Mouse (Mus musculus) limb, embryonic 10.5 days (tissue): Measurements from ENCODE around the gene Mcm9. TPM values are rescaled to one million over a fixed set of nuclear protein-coding genes. Genes with fewer than 3 reads are reported as not detected.
A peak's percentile ranks its signal among the peaks of the same experiment; 100 is the strongest.
"Not testable (repeated sequence)": the region's sequence is repeated elsewhere in the genome, so short reads cannot be mapped to it uniquely, and the experiment has no call there.

ENCODE experiments used
- DNase-seq: peaks from one replicate; pipeline ENCODE4 v3.0.0-alpha.2; 2017; ENCODE audit warnings: low spot score
- H3K27ac ChIP-seq: fragments of 300-500 bp; sonication (generic); 2 replicates; pipeline ENCODE4 v1.5.1; 2016; ENCODE audit warnings: mild to moderate bottlenecking
- H3K27me3 ChIP-seq: fragments of 300-500 bp; sonication (generic); 2 replicates; pipeline ENCODE4 v1.6.1; 2016; ENCODE audit warnings: low read depth, mild to moderate bottlenecking; ENCODE audit not compliant: poor library complexity, severe bottlenecking
- H3K36me3 ChIP-seq: fragments of 300-500 bp; sonication (generic); 2 replicates; pipeline ENCODE4 v1.6.1; 2016; ENCODE audit warnings: mild to moderate bottlenecking, moderate library complexity
- H3K4me1 ChIP-seq: fragments of 300-500 bp; sonication (generic); 2 replicates; pipeline ENCODE4 v1.6.1; 2016
- H3K4me3 ChIP-seq: fragments of 300-500 bp; sonication (generic); 2 replicates; pipeline ENCODE4 v1.5.1; 2016; ENCODE audit warnings: mild to moderate bottlenecking, moderate library complexity
- H3K9me3 ChIP-seq: fragments of 300-500 bp; sonication (generic); replicated peaks from 2 replicates; pipeline ENCODE4 v1.6.1; 2016; ENCODE audit warnings: mild to moderate bottlenecking
- WGBS: fragments of 180-500 bp; shearing (Covaris S2); methylation state at CpG from one replicate; pipeline ENCODE4 v1.1.7; 2016; 5-methylcytosine and 5-hydroxymethylcytosine counted together
- polyA plus RNA-seq: library from polyadenylated mRNA; unstranded; fragments of >200 nt; fragmentation: Nextera tagmentation; extraction: Ambion mirVana; gene quantifications from 2 replicates; pipeline ENCODE4 v1.2.1, GENCODE M21; 2016

Gene Mcm9
- polyA plus RNA-seq = 12.5 and 14.7 TPM in 2 replicates

DNA sequence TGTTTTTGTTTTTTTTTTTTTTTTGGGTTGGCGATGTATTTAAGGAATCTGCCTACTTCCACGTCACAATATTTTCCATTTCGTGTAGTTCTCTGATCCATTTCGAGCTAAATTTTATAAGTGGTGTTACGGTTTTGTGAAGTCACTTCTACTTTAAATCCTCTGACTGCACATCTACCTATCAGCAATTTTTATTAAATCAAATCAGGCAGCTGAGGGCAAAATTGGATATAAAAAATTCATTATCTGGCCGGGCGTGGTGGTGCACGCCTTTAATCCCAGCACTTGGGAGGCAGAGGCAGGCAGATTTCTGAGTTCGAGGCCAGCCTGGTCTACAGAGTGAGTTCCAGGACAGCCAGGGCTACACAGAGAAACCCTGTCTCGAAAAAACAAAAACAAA lies at the start of gene Mcm9:
Mcm9 (minus strand) TSS at position 101 of the 400 bp plus-strand sequence.
- 60% methylated on average over 10 of the region's 10 CpGs for WGBS
- DNase-seq, H3K27me3 ChIP-seq, H3K36me3 ChIP-seq, H3K4me1 ChIP-seq, H3K9me3 ChIP-seq: not testable (repeated sequence)
- peak within 1 kb of the TSS; percentile 70 for H3K4me3 ChIP-seq
- H3K27ac ChIP-seq = peak within 1 kb of the TSS; percentile 93

DNA sequence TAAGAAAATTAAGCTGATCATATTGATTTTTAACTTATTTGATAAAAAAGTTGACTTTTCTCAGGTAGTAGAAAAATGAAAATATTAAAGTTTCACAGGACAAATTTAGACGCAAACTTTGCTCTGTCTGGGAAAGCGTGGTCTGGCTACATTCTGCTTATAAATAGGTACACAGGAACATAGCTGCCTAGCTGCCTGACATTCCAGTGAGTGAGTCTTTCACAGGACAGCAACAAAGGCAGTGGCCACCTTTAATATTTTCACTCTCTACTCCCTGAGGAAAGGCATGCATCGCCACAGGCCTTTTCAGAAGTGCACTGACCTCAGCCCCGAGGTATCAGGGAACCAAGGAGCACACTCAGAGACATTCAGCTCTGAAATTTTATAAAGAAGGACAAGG lies 31.5 kb upstream of the Mcm9 start:
- Histone ChIP-seq H3K4me3 (no peak overlapping the region), H3K27ac (no peak overlapping the region), H3K27me3 (no peaks in the 10 kb centered on the region), H3K36me3 (no peaks in the 10 kb centered on the region), H3K9me3 (no peaks in the 10 kb centered on the region), H3K4me1 (no peaks in the 10 kb centered on the region)
- 94% methylated on average over 4 of the region's 4 CpGs for WGBS
- no peak for DNase-seq

DNA sequence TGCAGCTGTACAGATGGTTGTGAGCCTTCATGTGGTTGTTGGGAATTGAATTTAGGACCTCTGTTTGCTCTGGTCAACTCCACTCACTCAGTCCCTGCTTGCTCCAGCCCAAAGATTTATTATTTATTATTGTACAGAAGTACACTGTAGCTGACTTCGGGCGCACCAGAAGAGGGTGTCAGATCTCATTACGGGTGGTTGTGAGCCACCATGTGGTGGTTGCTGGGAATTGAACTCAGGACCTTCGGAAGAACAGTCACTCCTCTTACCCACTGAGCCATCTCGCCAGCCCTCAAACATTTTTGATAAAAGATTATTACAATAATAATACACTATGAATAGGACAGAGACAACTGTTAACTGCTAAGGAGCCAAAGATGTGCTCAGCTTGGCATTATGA lies 24.0 kb upstream of the Mcm9 start:
- not testable (repeated sequence) for DNase-seq, H3K27ac ChIP-seq, H3K27me3 ChIP-seq, H3K4me1 ChIP-seq, H3K4me3 ChIP-seq, H3K36me3 ChIP-seq, H3K9me3 ChIP-seq
- WGBS = 79% methylated on average over 5 of the region's 5 CpGs

GRCm38 (mm10) chr10:53650683-53651082 lies 20.4 kb upstream of the Mcm9 start:
- Histone ChIP-seq H3K9me3 (no peaks in the 10 kb centered on the region), H3K27ac (no peak overlapping the region), H3K4me3 (no peak overlapping the region), H3K36me3 (no peaks in the 10 kb centered on the region), H3K4me1 (no peaks in the 10 kb centered on the region), H3K27me3 (no peaks in the 10 kb centered on the region)
- DNase-seq = no peak
- 85% methylated on average over 2 of the region's 2 CpGs for WGBS

- no peak overlapping the region for H3K27ac ChIP-seq
- no peaks in the 10 kb centered on the region for H3K36me3 ChIP-seq
- no peak overlapping the region for H3K4me3 ChIP-seq
- H3K4me1 ChIP-seq = no peaks in the 10 kb centered on the region
- DNase-seq = no peak
- no peaks in the 10 kb centered on the region for H3K27me3 ChIP-seq
- no peaks in the 10 kb centered on the region for H3K9me3 ChIP-seq
Measured at GRCm38 (mm10) chr10:53641507-53641906, 11.3 kb upstream of the Mcm9 start.

DNA sequence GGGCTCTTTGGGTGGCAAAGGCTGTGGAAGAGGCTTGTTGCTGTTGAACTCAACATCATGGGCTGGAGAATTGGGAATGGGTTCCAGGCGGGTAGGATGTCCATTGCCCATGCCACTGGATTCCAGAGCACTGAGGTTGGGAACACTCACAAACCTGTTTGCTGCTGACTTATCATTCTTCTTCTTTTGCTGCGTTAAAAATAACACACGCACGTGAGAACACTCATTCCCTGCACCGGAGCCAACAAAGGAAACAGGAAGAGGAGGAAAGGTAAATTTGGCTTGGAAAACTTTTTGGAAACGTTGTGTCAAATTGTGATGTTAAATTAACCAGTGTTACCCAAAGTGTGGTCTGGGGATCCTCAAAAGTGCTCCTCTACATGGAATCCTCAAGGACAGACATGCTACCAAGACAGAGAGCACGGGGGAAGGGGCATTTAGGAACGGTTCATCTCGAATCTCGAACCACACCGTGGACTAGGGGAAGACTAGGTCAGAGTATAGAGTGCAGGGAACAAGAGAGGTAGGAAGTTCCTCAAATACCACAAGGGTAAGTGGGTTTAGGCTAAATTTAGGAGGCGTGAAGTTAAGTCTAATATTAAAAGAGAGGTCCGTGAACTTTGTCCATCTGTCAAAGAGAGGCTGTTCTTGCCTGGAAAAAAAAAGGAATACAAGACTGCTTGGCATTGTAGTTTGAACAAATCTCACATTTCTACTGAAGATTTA lies 5.2 kb upstream of the Mcm9 start:
- Histone ChIP-seq H3K36me3 (no peaks in the 10 kb centered on the region), H3K9me3 (no peaks in the 10 kb centered on the region), H3K27ac (no peak overlapping the region), H3K4me1 (no peaks in the 10 kb centered on the region), H3K4me3 (no peak overlapping the region), H3K27me3 (no peaks in the 10 kb centered on the region)
- DNase-seq = no peak
- 82% methylated on average over 13 of the region's 13 CpGs for WGBS

GRCm38 (mm10) chr10:53634160-53634559 lies 3.9 kb upstream of the Mcm9 start:
- Histone ChIP-seq H3K36me3 (no peaks in the 10 kb centered on the region), H3K27ac (no peak overlapping the region), H3K27me3 (no peaks in the 10 kb centered on the region), H3K4me3 (no peak overlapping the region), H3K4me1 (no peaks in the 10 kb centered on the region), H3K9me3 (no peaks in the 10 kb centered on the region)
- 88% methylated on average over 10 of the region's 10 CpGs for WGBS
- no peak for DNase-seq

- no peaks in the 10 kb centered on the region for H3K9me3 ChIP-seq
- H3K4me3 ChIP-seq = peak overlapping the region; percentile 70
- H3K4me1 ChIP-seq = peaks cover 8% of the 10 kb centered on the region; the same call in 1 of the 2 replicates
- no peaks in the 10 kb centered on the region for H3K27me3 ChIP-seq
- peaks cover 11% of the 10 kb centered on the region for H3K36me3 ChIP-seq
- WGBS = 0% methylated on average over 35 of the region's 35 CpGs
- H3K27ac ChIP-seq = peak overlapping the region; percentile 93
- DNase-seq = peak; percentile 97
Measured at GRCm38 (mm10) chr10:53629918-53630250, 355 bp downstream of the Mcm9 start.

DNA sequence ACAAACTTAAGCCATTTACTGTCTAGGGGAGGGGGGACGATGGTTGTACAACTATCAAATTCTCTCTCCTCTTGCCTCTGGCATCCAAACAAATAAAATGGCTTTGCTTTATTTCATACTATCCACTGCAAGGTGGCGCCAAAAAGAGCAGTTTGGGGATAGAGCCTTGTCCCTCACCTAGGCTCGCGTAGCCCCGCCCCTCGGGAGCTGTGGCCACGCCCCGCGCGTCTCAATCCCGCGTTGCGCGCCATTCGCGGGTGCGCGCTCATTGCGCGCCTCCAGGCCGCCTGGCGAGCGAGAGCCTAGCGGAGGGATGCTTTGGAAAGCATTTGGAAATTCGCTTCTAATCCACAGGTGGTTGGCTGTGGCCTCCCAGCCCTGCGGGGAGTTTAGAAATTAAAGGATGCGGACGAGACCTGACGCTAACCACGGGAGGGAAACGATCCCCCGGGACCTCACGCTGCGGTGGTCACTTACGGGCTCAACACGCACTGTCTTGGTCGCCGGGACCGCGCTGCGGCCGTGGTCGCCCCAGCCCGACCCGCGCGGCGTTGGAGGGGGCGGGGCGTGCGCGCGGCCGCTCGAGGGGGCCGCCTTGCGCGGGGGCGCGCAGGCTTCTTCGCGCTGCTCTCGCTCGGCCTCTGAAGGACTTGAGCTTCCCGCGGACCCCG lies 857 bp downstream of the Mcm9 start:
- DNase-seq = peak; percentile 92
- Histone ChIP-seq H3K9me3 (no peaks in the 10 kb centered on the region), H3K36me3 (peaks cover 16% of the 10 kb centered on the region), H3K27ac (peak overlapping the region; percentile 93), H3K4me1 (peaks cover 8% of the 10 kb centered on the region; the same call in 1 of the 2 replicates), H3K4me3 (peak overlapping the region; percentile 70), H3K27me3 (no peaks in the 10 kb centered on the region)
- under 1% methylated on average over 67 of the region's 67 CpGs for WGBS

DNA sequence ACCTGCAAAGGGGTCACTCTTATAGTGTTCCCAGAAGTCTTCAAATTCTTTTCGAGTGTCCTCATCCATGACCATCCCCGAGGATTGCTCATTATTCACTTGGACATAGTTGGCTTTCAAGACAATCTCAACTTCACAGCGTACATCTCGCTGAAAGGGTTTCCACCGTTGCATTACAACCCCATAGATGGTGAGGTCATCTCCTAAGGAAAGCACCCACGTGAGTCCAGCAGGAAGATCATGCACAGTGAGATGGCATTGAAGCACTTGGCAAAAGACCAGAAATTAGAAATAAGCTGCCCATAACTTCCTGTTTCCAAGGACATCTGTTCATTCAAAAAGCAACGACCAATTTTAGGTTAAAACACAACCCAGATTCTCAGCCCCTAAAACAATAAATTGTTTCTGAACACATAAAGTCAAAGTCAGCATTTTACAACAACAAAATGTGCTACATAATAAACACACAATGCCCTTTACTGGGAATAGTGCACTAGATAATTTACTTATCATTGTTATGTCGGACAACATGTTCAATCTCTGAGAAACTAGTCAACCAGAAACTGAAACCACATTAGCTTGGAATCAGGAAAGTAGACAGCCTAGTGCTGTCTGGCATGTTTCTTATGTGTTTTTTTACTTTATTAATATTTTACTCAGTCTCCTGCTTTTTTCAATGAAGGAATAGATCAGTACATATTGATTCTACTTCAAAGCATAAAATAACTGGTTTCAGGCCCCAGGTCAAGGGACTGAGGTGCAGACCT lies 14.2 kb downstream of the Mcm9 start:
- no peaks in the 10 kb centered on the region for H3K9me3 ChIP-seq
- WGBS = 96% methylated on average over 8 of the region's 8 CpGs
- no peak for DNase-seq
- no peaks in the 10 kb centered on the region for H3K4me1 ChIP-seq
- H3K27ac ChIP-seq = no peak overlapping the region
- no peak overlapping the region for H3K4me3 ChIP-seq
- peaks cover 82% of the 10 kb centered on the region for H3K36me3 ChIP-seq
- no peaks in the 10 kb centered on the region for H3K27me3 ChIP-seq

DNA sequence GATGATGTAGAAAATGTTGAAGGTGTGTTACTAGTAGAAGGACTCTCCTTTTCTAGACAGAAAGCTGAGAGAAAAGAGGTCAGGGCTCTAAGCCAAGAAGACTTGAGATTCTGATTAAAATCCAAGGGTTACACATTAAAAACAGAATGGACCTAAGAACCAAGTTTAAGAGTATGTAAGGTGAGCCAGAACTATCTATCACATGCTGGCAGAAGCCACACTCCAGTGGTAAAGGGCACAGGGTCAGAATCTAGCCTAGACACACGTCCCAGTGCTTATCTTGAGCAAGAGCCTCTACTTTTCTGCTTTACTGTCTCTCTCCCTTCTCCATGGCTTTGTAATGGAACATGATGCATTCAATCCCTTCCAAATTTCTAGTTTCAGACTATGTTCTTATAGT lies 16.3 kb downstream of the Mcm9 start:
- Histone ChIP-seq H3K27me3 (no peaks in the 10 kb centered on the region), H3K9me3 (no peaks in the 10 kb centered on the region), H3K4me3 (no peak overlapping the region), H3K4me1 (no peaks in the 10 kb centered on the region), H3K27ac (no peak overlapping the region), H3K36me3 (peaks cover 84% of the 10 kb centered on the region)
- 83% methylated on average over 1 of the region's 1 CpGs for WGBS
- DNase-seq = no peak

DNA sequence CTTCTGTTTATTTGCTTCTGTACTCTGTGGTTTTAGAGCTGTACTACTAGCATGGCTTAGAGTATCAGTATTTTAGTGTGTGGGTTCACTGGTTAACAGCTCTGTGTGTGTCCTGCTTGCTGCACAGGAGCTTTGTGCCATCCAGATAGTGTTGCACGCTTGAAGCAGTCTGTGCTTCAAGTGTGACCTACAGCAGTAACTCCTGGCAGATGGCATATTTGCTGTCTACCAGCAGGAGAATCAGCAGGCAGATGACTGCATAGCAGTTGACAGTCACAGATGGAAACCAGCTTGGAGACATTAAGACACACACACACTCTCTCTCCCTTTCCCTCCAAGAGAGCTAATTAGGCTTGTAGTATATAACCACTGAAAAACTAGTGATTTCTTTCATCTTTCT lies 18.1 kb downstream of the Mcm9 start:
- WGBS = 85% methylated on average over 1 of the region's 1 CpGs
- DNase-seq = no peak
- Histone ChIP-seq H3K36me3 (peaks cover 96% of the 10 kb centered on the region), H3K4me3 (no peak overlapping the region), H3K27ac (no peak overlapping the region), H3K9me3 (no peaks in the 10 kb centered on the region), H3K4me1 (no peaks in the 10 kb centered on the region), H3K27me3 (no peaks in the 10 kb centered on the region)

DNA sequence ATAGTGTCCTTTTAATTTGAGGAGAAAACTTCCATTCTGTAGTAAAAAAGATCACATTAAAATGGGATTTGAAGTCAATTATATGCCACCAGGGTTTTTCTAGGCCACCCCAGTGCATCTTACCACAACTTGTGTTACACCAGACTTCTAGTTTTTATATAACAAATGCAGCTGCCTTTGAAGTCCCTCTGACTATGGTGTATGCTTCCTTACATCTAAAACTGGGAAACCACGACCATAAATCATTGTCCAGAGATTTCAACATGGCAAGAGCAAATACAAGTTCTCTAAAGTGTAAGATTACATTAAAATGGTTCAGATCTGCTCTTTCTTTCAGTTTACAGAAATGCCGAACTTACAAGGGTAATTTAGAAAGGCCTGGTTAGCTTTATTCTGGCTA lies 22.0 kb downstream of the Mcm9 start:
- H3K27ac ChIP-seq = no peak overlapping the region
- H3K4me3 ChIP-seq = no peak overlapping the region
- H3K27me3 ChIP-seq = no peaks in the 10 kb centered on the region
- H3K4me1 ChIP-seq = no peaks in the 10 kb centered on the region
- peaks cover 99% of the 10 kb centered on the region for H3K36me3 ChIP-seq
- 83% methylated on average over 2 of the region's 2 CpGs for WGBS
- no peaks in the 10 kb centered on the region for H3K9me3 ChIP-seq
- DNase-seq = no peak
